Mouse (Mus musculus) T-cell, adult 2 months (primary cell): ENCODE results near the gene Calm5.
"Not testable (repeated sequence)": the region's sequence is repeated elsewhere in the genome, so short reads cannot be mapped to it uniquely, and the experiment has no call there.

Experiments
- DNase-seq: peaks from one replicate; pipeline ENCODE4 v3.0.0; 2022; ENCODE audit warnings: low spot score

The Calm5 gene

DNA sequence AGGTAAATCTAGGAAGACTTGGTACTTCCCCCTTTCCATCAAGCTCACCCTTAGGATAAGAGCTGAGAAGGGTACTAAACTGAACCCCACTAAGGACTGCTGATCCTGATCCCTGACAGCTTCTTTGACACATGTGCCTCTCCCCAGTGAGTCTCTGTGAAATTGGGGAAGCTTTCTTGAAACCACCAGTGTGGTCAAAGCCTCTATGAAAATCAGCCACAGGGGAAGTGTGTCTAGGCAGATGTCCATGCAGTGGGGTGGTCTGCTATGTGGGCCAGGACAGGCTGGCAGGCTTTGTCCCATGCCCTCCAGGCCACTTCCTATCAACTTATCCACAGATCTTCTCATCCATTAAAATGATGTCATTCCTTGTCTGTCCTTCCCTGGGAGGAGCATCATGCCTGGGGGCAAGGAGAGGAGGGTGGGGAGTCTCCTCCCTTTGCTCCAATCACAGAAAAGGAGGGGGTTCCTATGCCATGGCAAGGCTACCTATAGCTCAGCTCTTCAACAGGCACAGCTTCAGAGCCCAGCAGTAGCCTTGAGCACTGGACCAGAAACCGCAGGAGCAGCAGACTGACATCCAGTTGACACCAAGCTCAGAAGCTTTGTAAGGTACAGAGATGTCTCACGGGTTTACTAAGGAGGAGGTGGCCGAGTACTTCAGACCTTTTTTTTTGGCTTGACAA lies at the start of gene Calm5:
Calm5 (plus strand) TSS at position 526 of the 686 bp plus-strand sequence.
- not testable (repeated sequence) for DNase-seq

DNA sequence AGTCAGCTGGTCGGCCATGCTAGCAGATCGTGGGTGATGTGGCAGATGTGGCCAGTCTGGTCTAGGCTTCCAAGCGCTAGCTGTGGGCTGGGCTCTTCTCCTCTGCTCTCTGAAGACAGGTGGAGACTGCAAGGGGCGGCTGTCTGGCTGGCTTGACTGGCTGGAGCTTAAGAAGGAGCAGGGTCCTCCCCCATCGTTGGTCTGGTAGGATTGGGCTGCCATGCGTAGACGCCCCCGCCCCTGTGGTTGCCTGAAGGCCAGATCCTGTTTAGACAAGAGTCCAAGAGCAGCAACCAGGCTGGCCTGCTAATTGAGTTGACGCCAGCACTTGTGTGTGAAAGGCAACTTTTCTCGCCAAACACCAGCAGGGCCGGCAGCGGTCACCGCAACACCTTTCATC lies 49.8 kb upstream of the Calm5 start, which contains the start of gene Calml3:
Calml3 (minus strand) TSS at position 131 of the 400 bp plus-strand sequence.
- DNase-seq = no peak

DNA sequence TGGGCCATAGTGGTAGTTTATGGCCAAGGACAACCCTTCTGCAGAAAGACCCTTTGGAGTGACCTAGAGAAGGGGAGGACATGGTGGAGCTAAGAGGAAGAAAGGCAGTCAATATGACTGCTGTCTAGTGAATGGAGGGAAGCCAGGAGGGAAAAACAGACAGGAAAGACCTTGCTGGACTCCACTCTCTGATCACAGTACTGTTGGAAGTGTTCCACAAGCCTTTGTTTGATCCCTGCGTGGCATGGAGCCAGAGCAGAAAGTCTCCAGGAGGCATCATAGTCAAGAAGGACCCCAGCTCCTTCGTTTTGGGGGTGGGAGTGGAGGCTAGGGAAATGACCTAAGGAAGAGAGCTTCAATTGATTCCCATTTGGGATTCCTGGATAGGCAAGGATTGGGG lies 48.8 kb upstream of the Calm5 start:
- no peak for DNase-seq

DNA sequence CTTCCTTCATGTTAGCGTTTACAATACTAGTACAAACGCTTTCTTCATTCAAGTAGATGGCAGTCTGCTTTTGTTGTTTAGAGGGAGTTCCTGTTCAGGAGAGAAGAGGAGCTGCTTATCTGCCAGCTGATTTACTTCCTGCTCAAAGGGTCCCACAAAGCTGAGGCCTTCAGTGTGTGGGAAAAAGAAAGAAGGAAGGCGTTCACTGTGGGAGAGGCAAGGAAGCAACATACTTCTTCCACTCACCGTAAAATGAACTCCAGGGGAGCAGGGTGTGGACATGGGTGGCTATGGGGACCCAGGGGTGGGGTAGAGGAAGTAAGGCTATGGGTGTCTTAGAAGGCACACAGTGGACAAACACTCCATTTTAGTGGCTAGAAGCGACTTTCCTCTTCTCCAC lies 48.3 kb upstream of the Calm5 start:
- no peak for DNase-seq

DNA sequence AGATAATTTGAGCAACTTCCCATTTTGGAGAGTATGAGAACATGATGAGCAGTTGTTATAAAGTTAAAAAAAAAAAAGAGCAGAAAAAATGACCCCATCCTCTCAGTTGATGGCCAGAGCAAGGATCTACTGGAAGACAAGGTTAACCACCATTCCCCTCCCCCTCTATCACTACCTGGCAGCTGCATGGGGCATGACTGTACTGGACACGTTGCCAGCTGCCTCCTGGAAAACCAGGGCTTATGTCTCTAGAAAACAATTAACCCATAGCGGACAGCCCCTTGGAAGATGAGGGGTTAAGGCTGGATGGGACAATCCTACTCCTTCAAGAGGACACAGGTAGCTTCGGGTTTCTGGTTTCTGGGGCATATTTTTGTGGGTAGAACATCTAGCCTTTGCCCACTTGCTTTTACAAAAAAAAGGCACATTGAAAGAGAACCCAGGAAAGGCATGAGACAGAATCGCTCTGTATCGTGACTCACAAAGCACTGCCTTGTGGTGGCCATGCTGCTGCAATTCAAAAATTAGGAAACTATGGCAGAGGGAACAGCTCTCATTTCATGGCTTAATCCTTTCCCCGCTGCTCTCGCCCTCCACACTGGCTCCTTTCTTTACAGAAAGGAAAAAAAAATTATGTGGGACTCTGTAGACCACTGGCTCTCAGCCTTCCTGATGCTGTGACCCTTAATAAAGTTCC lies 46.7 kb upstream of the Calm5 start:
- DNase-seq = no peak

DNA sequence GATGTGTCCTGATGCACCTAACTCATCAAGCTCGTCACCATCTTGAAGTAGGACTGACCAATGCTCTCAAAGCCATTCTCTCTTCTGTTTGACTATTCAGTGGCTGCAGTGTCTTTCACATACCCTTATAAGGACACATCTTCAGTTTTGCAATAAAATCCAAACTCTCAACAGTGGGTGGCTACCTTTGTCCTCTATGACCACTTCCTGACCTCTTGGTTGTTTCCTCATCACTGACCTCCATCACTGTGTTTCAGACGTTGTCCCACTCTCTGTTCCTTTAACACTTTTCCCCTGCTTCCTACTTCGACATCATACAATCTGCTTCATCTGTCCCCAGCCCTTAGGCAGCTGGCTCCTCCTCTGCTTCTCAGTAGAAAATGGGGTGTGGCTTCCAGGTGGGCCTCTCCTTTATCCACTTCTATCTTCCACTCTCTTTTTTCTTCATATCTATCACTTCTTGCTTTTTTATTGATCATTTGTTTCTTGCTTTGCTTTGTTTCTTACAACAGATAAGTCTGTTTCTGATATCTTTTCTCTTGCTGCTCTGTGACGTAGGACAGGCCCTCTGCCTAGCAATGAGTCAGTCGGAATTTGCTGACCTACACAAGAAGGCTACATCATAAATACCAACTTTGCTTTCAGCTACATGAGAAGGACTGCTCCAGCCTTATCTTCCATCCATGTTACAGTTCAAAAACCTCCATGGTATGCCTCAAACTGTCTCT lies 35.8 kb upstream of the Calm5 start:
- no peak for DNase-seq

DNA sequence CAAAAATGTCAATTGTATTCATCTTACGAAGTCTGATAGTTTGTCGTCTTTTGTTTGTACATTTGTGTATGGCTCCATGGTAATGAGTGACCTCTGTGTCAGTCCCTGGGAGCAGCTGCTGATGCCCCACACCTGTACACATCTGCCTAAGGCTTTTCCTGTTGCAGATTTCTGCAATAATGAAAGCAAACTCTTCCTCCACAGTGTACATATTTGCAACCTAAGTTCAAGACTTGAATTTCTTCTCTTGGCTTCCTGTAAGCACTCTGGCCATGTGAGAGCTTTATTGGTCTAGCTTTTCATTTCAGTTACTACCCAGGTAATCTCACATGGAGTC lies 35.3 kb upstream of the Calm5 start:
- DNase-seq = no peak

DNA sequence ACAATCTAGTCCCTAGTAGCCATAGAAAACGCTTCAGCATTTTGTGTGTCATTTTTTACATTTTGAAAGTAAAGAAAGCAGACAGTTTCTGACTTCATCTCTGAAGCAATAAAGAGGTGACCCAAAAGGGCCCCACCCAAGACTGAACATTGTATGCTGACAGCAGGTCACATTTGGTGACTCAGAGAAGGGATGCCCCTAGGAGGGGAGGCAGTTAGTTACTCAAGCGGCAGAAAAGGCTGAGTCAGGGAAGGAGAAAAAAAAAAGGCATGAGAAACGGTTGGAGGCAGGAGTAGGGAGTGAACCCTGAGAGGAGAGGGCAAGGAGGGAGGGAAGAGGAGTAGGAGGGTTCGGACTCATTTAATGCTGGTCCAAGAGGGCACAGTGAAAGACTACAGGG lies 31.9 kb upstream of the Calm5 start:
- DNase-seq = no peak

DNA sequence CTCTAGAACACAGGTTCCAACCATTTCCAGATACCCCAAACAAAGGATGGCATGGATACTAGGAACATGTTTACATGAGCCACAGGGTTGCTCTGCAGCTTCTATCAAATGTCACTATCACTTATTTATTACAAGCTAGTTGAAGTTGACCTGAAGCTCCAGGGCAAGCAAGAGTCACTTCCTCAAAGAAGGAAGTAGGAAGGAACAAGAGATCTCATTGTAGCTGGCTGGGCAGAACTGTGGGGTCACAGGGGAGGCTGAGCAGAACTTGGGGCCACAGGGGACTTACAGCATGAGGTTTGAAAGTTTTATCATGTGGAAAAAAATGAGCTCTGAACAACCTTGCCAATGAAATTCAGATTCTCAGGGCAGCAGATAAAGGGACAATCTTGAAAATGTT lies 28.2 kb upstream of the Calm5 start:
- DNase-seq = no peak

DNA sequence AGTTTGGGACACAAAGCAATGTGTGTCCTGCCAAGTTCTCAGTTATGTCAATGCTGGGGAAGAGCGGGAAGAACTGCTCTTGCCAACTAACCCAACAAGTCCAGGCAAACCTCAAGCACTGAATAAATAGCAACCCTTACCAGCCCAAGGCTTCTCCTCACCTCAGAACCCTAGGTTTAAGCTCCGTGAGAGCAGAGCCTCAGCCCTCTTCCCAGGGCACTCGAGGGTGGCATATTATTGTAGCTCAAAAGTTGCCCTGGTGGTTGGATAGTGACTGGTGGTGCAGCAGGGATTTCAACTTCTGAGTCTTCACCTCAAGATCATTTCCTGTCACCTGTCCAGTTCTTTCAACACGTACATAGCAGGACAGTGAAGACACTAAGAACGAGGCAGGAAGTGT lies 22.4 kb upstream of the Calm5 start:
- DNase-seq = no peak

DNA sequence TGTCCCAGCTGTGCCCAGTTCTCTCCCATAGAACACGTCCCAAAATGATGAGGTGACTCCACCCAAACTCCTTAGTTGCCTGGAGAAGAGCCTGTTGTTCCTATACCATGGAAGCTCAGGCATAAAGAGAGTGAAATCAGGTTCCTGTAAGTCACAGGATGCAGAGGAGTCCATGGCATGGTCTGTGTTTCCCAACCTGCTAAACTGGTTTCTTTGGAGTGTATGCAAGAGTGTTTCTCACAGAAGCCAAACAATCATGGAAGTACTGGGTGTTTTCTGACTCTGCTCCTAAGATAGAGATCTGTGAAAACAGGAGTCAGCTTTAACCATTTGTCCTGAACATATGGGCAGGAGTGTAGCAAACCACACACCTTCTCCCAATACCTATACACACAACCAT lies 22.0 kb upstream of the Calm5 start:
- no peak for DNase-seq

DNA sequence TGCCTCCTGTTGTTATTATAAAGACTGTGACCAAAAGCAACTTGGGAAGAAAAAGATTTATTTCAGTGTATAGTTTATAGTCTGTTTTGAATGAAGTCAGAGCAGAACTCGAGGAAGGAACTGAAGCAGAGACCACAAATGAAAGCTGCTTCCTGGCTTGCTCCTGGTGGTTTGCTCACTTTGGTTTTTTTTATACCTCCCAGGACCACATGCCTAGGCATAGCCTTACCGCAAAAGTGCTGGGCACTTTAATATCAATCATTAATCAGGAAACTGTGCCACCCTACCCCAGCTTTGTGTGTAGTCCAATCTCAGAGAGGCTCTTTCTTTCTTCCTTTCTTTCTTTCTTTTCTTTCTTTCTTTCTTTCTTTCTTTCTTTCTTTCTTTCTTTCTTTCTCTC lies 21.5 kb upstream of the Calm5 start:
- no peak for DNase-seq

DNA sequence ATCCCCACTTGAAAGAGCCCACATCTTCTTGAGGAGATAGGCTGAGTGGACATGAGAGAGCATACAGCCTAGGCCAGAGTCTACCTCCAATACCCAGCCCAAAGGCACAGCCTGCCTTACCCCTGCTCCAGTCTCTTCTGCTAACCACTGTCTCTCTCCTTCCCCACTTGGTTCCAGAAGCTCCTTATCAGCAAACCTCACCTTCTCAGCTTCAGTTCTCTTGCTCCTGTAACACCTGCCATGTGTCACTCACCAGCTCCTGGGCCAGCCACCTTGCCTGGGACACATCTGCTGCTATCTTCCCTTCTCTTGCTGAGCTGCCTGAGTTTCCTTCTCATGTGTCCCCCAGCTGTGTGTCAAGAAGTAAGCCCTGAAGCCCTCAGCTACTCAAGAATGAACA lies 20.3 kb upstream of the Calm5 start:
- not testable (repeated sequence) for DNase-seq

DNA sequence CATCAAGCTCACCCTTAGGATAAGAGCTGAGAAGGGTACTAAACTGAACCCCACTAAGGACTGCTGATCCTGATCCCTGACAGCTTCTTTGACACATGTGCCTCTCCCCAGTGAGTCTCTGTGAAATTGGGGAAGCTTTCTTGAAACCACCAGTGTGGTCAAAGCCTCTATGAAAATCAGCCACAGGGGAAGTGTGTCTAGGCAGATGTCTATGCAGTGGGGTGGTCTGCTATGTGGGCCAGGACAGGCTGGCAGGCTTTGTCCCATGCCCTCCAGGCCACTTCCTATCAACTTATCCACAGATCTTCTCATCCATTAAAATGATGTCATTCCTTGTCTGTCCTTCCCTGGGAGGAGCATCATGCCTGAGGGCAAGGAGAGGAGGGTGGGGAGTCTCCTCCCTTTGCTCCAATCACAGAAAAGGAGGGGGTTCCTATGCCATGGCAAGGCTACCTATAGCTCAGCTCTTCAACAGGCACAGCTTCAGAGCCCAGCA lies 16.6 kb upstream of the Calm5 start, which contains the start of gene Calm4:
Calm4 (plus strand) TSS at position 446 of the 496 bp plus-strand sequence.
- DNase-seq = not testable (repeated sequence)

DNA sequence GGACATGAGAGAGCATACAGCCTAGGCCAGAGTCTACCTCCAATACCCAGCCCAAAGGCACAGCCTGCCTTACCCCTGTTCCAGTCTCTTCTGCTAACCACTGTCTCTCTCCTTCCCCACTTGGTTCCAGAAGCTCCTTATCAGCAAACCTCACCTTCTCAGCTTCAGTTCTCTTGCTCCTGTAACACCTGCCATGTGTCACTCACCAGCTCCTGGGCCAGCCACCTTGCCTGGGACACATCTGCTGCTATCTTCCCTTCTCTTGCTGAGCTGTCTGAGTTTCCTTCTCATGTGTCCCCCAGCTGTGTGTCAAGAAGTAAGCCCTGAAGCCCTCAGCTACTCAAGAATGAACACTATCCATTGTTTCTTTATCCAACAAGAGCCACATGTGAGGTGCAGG lies 13.3 kb upstream of the Calm5 start:
- DNase-seq = not testable (repeated sequence)

DNA sequence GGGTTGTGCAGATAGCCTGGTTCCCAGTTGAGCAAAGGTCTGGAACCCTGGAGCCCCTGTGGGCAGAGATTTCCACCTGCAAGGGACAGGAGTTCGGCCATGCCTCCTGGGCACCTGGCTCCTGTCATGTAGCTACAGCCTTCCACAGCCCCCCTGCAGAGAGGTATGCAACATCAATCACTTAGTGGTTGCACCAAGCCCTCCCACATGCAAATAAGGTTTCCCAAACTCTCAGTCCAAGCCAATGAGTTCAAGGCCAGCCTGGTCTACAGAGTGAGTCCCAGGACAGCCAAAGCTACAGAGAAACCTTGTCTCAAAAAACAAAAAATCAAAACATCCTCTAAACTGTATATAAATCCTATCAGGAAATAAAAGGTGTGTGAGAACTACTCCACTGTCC lies 3.6 kb upstream of the Calm5 start:
- no peak for DNase-seq

DNA sequence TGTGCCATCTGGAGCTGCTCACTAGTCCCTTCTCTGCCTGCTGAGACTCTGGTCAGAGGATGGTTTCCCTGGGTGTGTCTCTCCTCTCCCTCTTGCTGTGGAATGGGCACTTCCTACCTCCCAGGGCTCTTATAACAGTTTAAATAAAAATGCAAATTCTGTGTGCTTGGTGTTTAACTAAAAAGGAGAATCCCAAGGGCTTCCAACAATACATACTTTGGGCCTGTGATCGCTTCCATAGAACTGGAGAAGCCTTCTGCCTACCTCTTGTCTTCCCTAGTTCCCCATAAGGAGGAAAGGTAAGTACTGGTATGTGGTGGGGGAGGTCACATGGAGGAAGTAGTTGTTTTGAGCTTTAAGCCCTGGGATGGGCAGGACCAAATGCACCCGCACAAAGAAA lies 883 bp downstream of the Calm5 start:
- DNase-seq = no peak

DNA sequence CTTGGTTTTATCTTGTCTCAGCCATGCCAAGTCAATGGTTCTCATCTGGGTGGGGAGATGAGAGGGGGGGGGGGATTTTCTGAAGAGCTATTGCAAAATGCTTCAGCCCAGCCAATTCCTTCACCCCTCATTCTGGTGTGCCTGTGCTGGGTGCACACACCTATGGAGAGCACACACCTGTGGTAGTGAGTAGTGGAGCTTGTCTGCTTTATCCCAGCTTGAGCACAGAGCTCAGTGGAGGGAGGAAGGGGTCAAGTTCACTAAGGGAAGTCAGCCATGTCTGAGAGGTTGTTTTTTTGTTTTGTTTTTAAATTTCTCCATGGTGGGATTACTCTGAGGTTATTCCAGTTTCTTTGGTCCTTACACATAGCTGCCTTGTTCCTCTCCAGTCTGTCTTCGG lies 2.3 kb downstream of the Calm5 start:
- no peak for DNase-seq

DNA sequence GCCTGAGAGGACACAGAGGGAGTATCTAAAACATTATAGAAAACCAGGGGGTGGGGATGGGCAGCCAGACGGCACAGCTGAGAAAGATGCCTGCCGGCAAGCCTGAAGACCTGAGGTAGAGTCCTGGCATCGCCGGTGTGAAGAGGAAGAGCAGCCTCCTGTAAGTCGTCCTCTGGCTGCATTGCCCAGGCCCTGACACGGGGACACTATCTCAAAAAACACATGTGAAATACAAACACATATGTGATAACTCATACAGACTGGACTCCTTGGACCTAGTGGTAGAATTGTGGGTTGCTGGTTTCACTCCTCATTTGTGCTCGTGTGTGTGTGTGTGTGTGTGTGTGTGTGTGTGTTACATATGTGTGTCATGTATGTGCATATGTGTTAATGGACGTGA lies 7.3 kb downstream of the Calm5 start:
- no peak for DNase-seq

DNA sequence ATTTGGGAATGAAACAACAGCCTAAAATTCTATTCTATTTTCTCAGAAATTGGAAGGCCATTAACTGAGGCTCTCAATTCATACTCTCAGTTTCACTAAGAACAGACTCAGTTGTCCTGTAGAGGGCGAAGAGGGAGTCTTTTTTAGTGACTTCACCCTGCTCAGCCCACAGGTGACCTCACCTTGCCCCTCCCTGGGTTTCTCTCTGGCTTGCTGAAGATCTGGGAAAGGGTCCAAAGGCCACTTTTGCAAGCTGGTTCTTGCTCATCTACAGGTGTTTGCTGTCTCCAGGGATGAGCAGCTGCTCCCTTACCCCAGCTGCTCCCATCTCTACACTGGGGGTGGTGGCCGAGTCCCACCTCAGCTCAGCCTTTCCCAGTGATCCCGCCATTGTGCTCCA lies 8.4 kb downstream of the Calm5 start:
- no peak for DNase-seq

DNA sequence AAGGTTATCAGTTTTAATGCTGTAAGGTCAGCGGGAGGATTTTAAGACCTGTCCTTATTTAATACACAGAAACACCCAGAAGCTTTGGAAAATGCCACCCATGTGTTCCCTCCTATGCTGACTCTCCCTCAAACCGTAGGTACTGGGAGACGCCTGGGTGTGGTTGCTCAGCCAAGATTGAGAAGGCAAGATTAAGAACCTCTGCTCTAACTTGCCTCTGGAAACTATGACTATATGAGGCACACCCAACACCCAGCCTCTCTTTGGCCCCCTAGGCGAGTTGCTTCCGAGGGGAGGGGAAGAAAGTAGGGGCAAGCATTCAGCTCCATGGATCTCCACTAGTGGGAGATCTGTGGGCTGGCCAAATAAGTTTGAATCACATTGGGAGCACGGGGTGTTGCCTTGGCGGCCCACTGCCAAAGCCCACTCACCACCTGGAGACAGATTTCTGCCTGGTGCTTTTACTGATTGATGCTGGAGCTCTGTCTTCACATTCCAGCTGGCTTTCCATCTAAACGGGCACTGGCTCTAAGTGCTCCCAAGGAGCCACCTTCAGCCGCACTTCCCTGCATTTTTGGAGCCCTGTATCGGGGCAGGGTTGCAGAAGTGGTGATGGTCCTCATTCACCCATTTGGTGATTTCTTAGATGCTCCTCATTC lies 9.1 kb downstream of the Calm5 start:
- no peak for DNase-seq

DNA sequence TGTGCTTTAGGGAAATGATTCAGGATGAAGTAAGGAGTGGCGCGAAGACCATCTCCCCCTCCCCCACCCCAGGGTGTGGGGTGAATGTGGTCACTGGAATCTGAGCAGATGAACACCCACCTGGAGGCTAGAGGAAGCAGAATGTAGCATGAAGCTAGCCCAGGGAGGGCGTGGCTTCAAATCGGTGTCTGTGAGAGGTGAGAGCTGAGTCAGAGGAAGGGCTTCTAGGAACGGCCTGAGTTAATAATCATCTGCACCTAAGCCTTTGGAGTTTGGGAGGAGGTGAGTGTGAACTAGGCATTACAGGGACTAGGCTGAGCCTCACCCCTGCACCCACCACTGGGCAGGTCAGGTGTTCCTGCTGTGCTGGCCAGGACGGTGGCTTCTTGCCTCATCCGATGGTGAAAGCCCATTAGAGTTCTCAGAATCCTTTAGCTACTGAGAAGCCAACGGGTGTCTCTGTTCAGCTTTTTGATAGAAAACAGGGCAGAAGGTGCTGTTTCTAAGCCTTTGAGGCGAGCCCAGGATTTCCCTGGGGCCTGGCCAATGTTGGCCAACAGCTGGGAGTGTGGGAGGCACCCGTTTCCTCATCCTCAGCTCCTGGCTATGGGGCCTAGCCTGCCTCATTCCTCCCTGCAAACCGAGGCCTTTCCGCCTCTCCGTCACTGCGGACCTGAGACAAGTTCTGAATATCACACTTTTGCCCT lies 11.8 kb downstream of the Calm5 start:
- DNase-seq = no peak
